Mouse (Mus musculus): ENCODE data around the gene R3hdml.

R3hdml gene

GRCm38 (mm10) chr2:163492018-163492417 is at the start of gene R3hdml:
Gene R3hdml, plus strand, starts transcription at chr2:163492318.
- TF ChIP-seq GATA4 (IDR thresholded peaks at IDR 0.05; ENCODE audit: insufficient replicate concordance, low read length) = no peak

GRCm38 (mm10) chr2:163443543-163443942 is 48.6 kb upstream of the R3hdml start:
- TF ChIP-seq GATA4 (IDR thresholded peaks at IDR 0.05; ENCODE audit: insufficient replicate concordance, low read length) = no peak

- no peak for TF ChIP-seq GATA4 (IDR thresholded peaks at IDR 0.05; ENCODE audit: insufficient replicate concordance, low read length)
Observed at GRCm38 (mm10) chr2:163444017-163444416, 48.1 kb upstream of the R3hdml start.

GRCm38 (mm10) chr2:163447375-163447774 is 44.7 kb upstream of the R3hdml start:
- TF ChIP-seq GATA4 (IDR thresholded peaks at IDR 0.05; ENCODE audit: insufficient replicate concordance, low read length) = no peak

GRCm38 (mm10) chr2:163449276-163449675 is 42.8 kb upstream of the R3hdml start:
- TF ChIP-seq GATA4 (IDR thresholded peaks at IDR 0.05; ENCODE audit: insufficient replicate concordance, low read length) = no peak

- no peak for TF ChIP-seq GATA4 (IDR thresholded peaks at IDR 0.05; ENCODE audit: insufficient replicate concordance, low read length)
Observed at GRCm38 (mm10) chr2:163450668-163451295, 41.3 kb upstream of the R3hdml start.

- no peak for TF ChIP-seq GATA4 (IDR thresholded peaks at IDR 0.05; ENCODE audit: insufficient replicate concordance, low read length)
Observed at GRCm38 (mm10) chr2:163452738-163453137, 39.4 kb upstream of the R3hdml start.

GRCm38 (mm10) chr2:163453378-163453777 is 38.7 kb upstream of the R3hdml start:
- TF ChIP-seq GATA4 (IDR thresholded peaks at IDR 0.05; ENCODE audit: insufficient replicate concordance, low read length) = no peak

GRCm38 (mm10) chr2:163458539-163459265 is 33.4 kb upstream of the R3hdml start:
- no peak for TF ChIP-seq GATA4 (IDR thresholded peaks at IDR 0.05; ENCODE audit: insufficient replicate concordance, low read length)

- TF ChIP-seq GATA4 (IDR thresholded peaks at IDR 0.05; ENCODE audit: insufficient replicate concordance, low read length) = no peak
Observed at GRCm38 (mm10) chr2:163459380-163459779, 32.7 kb upstream of the R3hdml start.

GRCm38 (mm10) chr2:163460622-163461021 is 31.5 kb upstream of the R3hdml start:
- TF ChIP-seq GATA4 (IDR thresholded peaks at IDR 0.05; ENCODE audit: insufficient replicate concordance, low read length) = no peak

- TF ChIP-seq GATA4 (IDR thresholded peaks at IDR 0.05; ENCODE audit: insufficient replicate concordance, low read length) = no peak
Observed at GRCm38 (mm10) chr2:163462386-163462785, 29.7 kb upstream of the R3hdml start.

- TF ChIP-seq GATA4 (IDR thresholded peaks at IDR 0.05; ENCODE audit: insufficient replicate concordance, low read length) = no peak
Observed at GRCm38 (mm10) chr2:163462801-163463200, 29.3 kb upstream of the R3hdml start.

GRCm38 (mm10) chr2:163463251-163463769 is 28.8 kb upstream of the R3hdml start:
- TF ChIP-seq GATA4 (IDR thresholded peaks at IDR 0.05; ENCODE audit: insufficient replicate concordance, low read length) = no peak

- no peak for TF ChIP-seq GATA4 (IDR thresholded peaks at IDR 0.05; ENCODE audit: insufficient replicate concordance, low read length)
Observed at GRCm38 (mm10) chr2:163463998-163464397, 28.1 kb upstream of the R3hdml start.

- no peak for TF ChIP-seq GATA4 (IDR thresholded peaks at IDR 0.05; ENCODE audit: insufficient replicate concordance, low read length)
Observed at GRCm38 (mm10) chr2:163464562-163464961, 27.6 kb upstream of the R3hdml start.
